Mouse (Mus musculus) right cerebral cortex, postnatal 4 days (tissue): Measurements from ENCODE around the gene Cfb.
A peak's percentile ranks its signal among the peaks of the same experiment; 100 is the strongest.
"Not testable (repeated sequence)": the region's sequence is repeated elsewhere in the genome, so short reads cannot be mapped to it uniquely, and the experiment has no call there.

Experiments used
- DNase-seq: peaks from one replicate; pipeline ENCODE4 v3.0.0-alpha.2; 2022

Gene Cfb

DNA sequence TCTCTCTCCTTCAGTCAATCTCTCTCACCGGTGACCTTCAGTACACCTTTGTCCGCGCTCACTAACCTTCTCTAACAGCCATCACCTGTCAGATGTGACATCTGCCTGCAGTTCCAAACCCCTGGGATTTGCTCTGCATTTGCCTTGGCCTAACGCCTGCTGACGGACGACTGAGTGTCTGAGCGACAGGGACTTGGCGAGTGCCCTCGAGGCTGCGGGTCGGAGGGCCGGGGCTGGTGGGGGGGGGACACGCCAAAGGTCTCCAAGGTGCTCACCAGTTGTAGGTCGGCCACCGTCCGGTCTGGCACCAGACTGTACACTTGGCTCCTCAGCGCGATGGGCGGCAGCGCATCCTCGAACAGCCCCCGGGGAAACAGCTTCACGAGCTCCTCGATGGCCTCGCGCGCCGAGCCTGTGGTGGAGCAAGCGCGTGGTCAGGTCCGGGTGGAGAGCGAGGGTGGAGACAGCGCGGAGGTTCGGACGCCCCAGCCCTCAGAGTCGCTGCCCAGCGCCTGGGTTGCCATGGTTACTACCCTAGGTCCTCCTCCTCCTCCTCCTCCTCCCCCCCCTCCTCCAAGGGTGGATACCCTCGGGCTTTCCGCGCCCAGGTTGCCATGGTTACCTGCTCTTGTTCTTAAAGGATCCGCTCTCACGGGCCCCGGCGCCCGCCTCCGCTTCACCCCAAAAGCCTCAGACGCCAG, 26.0 kb downstream of the Cfb start:
- DNase-seq, result no peak

DNA sequence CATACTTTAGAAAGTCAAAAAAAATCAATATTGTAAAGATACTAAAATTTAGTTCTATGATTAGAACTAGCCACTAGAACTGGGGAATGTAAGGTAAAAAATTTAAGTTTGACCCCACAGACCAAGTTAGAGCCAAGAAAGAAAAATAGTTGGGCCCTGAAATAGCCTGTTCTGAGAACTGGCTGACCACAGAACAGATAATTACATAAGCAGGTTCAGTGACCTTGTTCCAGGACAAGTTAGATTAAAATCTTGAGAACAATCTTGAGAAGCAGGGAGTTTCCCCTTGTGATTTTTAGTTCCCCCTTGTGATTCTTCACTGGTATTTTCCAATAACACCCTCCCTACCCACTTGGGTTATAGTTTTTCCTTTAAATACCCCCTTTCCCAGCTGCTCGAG, 31.5 kb downstream of the Cfb start:
- not testable (repeated sequence) for DNase-seq

DNA sequence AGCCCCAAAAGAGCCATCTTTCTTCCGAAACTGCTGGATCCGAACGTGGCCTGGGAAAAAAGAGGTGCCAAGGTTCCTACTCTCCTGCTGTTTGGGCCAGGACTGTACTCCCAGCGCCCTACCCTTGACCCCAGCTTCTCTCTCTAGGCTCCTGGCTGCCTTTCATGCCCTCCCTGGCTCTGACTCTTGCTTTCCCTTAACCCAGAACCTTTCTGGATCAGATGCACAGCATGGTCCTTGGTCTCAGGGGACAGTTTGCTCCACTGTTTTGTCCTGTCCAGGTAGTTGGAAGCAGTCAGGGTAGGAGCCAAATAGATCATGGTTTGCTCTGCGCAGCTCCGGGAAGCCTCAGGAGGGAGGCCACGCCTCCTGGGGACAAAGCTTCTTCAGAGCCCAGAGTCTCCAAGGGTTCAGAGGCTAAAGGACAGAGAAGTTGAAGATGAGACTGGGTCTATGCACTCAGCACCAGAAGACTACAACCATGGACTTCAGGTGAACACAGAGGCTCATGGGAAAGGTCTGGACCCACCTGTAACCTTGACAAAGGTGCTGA, 47.4 kb downstream of the Cfb start:
- DNase-seq, result no peak

DNA sequence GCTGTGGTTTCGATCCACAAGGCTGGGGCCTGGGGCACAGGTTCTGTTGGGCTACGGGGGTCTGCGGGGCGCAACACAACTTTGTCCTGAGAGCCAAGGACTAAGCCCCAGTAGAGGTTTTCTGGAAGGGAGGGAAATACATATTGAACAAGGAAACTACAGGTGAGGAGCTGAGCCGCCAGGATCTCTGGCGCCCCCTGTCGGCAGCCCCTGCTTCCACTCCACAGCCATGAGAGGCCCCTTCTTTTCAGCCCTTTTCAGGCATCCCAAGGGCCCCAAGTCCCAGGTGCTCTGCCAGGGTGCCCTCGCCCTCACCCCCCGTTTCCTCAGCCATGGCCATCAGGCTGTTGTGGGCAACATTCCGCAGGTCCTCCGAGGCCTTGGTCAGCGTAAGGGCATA, 48.6 kb downstream of the Cfb start:
- peak; percentile 52 for DNase-seq

DNA sequence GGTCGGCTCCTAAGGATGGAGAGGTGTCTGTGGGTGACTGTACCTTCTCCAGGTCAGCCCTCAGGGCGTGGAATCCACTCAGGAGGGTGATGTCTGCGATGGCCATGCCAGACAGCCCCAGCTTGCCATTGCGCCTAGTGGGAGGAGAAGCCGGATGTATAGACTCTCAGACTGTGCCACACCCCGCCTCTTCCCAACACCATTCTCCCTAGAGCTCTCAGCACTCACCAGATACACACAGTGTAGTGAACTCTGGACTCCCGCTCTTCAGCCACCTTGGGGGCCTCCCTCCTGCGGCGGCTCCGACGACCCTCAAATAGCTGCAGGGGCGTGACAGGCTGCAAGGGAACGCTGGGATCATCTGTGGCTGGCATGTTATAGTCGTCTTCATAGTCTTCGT, 51.0 kb downstream of the Cfb start:
- DNase-seq, result no peak

DNA sequence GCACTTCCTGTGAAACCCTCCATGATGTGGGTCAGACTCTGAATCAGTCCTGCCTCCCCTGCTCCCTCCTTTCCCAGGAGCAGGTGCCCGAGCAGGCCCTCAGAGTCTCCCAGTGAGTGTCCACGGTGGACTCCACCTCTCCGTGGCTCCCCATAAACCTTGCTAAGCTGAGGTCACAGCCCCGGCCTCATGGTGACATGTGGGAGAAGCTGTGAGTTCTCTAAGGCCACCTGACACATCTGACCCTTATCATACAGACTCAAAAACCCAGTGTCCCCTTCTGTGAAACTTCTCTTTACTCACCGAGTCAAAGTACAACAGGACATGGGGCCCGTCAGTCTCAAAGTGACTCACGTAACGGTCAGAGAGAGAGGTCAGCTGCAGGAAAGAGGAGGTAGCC, 51.5 kb downstream of the Cfb start:
- DNase-seq, result not testable (repeated sequence)

DNA sequence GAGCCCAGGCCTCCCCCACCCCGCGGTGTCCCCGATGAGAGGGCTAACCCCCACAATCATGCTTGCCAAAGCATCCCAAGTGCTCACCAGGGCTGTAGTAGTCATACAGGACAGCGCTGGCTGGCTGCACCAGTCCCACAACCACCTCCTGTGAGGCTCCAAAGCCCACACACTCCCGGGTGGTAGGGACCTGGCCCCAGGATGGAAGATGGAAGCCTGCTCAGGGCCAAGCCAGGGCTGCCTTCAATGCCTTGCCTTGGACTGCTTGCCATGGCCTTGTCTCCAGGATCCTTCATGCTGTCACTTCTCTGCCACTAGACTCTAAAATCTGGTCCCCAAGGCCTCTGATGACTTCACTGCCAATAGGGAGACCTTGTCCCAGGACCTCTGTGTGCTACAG, 51.9 kb downstream of the Cfb start:
- not testable (repeated sequence) for DNase-seq

DNA sequence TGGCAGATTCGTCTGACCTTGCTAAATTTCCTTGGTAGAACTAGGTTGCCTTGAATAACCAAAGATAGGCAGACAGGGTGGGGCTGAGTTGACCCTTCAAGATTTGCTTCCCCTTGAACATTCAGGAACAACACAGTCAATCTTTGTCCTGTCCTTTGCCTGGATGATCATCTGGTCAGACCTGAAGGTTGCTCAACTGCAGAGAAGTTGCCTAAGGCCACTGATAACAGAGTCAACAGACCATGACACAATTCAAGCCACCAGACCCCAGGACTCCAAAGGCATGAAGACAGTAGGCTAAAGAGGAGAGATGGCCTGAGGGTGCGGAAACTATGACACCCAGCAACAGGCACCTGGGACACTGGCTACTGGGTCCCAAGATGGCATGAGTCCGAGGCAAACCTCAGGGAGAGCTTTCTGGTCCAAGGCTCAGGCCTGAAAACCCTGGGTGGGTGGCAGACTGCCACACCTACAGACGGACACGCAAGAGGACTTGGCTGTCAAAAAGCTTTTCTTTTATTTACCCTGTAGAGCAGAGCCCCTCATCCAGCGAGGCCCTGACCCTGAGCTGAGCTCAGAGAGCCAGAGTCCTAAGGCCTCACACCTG, 53.6 kb downstream of the Cfb start:
- no peak for DNase-seq

DNA sequence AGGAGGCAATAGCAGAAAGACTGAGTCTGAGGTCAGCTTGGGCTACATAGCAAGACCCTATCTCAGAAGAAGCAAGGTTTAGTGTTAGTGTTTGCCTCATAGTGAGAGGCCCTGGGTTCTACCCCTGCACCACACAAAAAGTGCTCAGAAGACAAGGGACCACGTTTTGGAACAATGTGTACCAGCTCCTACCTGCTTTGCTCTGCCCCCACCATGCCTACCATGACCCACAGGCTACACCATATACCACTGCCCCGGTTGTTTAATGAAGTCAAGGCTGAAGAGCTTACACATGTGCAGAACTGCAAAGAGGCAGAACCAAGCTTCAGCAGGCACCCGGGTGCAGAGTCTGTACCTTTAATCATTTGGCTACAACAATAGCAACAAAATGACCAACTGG, 55.1 kb downstream of the Cfb start:
- no peak for DNase-seq
